9 mouse cellular contexts compared by ENCODE assay signal in the genomic region with DNA sequence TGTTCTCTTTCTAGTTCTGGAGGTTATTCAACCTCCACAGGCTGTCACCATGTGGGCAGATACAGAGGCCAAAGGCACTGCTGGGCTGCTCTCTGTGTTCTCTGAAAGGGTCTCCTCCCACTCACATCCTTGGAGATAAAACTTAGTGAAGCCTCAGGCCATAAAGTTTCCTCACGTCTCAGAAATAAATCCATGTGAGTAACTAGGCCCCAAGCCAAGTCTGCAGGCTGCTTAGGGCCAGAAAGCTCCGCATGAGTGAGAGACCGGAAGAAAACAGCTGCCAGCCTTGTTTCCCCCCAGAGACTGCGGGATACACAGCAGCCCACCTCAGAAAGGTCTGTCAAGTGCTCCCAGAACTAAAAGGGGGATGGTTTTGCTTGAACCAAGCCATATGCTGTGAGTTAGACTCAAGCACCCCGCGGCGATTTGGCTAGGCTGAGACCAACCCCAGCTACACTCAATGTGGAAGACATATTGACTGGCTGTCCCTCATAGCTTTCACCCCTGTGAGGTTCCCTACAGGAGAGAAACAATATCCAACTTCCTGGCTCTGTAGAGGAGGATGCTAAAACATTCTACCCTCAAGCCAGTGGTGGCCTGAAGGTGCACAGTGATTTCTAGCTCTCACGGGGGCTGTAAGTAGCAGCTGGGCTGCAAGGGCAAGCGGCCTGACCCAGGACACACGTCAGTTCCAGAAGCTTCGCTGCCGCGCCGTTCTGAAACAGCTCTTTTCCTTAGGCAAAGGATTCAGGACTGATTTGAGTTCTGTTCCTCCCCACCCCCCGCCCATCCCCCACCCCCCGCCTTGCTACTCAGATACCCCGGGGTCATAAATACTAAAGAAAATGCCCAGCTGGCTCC. TPM values are rescaled to one million over a fixed set of nuclear protein-coding genes. Genes with fewer than 3 reads are reported as not detected.
DNase-seq lines count a peak whose midpoint lies in the region; ATAC-seq and TF ChIP-seq lines count a peak whose summit lies in the region.
"Had no signal": no experiment of that assay in that cellular context is flagged by ENCODE, and none has a peak within 500 bp of the region (broad histone marks: within the 10 kb centered on the region; RNA-seq: fewer than 3 reads in every experiment).

No protein-coding gene starts in this region.

- intact Hi-C loops in left cerebral cortex, postnatal 10 days (cut with DNase I): no loop called here

- H3K9ac ChIP-seq in heart, embryonic 14.5 days (ENCODE audit: low read length): no peak overlapping the region
- H3K9ac ChIP-seq in stomach, postnatal 0 days (ENCODE audit: low read length): no peak overlapping the region

- H3K4me3 ChIP-seq in heart, embryonic 14.5 days (ENCODE audit: control insufficient read depth in 1 of 2, insufficient read depth in 1 of 2, low read depth in 1 of 2, low read length in 2 of 2): no peak overlapping the region
- no peak overlapping the region for H3K4me3 ChIP-seq in stomach, postnatal 0 days (ENCODE audit: low read depth, low read length)

- H3K36me3 ChIP-seq in heart, embryonic 14.5 days (ENCODE audit: control insufficient read depth, insufficient read depth, low read length): no peaks in the 10 kb centered on the region
- H3K36me3 ChIP-seq in stomach, postnatal 0 days (ENCODE audit: control insufficient read depth, insufficient read depth, low read length): no peaks in the 10 kb centered on the region

- H3K4me1 ChIP-seq in heart, embryonic 14.5 days (ENCODE audit: control insufficient read depth in 2 of 2, insufficient read depth in 2 of 2, low read length in 2 of 2): peaks cover 2 to 4% of the 10 kb centered on the region in 2 experiments; a peak in 2 of 4 replicates
- no peaks in the 10 kb centered on the region for H3K4me1 ChIP-seq in stomach, postnatal 0 days (replicated peaks; ENCODE audit: control insufficient read depth, insufficient read depth)

- ATAC-seq in heart, embryonic 14.5 days (ENCODE audit: insufficient number of reproducible peaks, insufficient read depth, low FRiP score, low read depth): peak; percentile 57; the same call in 1 of the 2 replicates
- peak; percentile 33; the same call in 1 of the 2 replicates for ATAC-seq in stomach, postnatal 0 days (ENCODE audit: low FRiP score, low TSS enrichment)
- ATAC-seq in erythroid progenitor cell, adult 5-6 weeks (replicated peaks; ENCODE audit: low FRiP score, poor library complexity, severe bottlenecking): no peak

- peak overlapping the region; percentile 50 to 59 for H3K27ac ChIP-seq in heart, embryonic 14.5 days (replicated peaks in 1 of 2; ENCODE audit: control insufficient read depth in 1 of 2, insufficient read depth in 1 of 2, low read depth in 2 of 2, low read length in 2 of 2)
- peak overlapping the region; percentile 56 for H3K27ac ChIP-seq in stomach, postnatal 0 days (replicated peaks)

- no peaks in the 10 kb centered on the region for H3K27me3 ChIP-seq in heart, embryonic 14.5 days (ENCODE audit: control insufficient read depth, insufficient read depth, low read length)
- H3K27me3 ChIP-seq in stomach, postnatal 0 days (ENCODE audit: control insufficient read depth, insufficient read depth, low read length): no peaks in the 10 kb centered on the region

- peak; percentile 14 to 45 for DNase-seq in left cerebral cortex, postnatal 10 days (ENCODE audit: extremely low spot score in 1 of 2, low spot score in 2 of 2)
- no peak for DNase-seq in left cerebral cortex, adult 8-10 months (ENCODE audit: low spot score in 2 of 2)
- DNase-seq in cerebellum, adult 11 months: peak; percentile 18
- peak; percentile 72 to 82 for DNase-seq in kidney, postnatal 4 days
- no peak for DNase-seq in stomach, postnatal 0 days (ENCODE audit: low spot score)
- DNase-seq in layer of hippocampus, postnatal 36 days: no peak

- no peak overlapping the region for H3K4me2 ChIP-seq in heart, embryonic 14.5 days (ENCODE audit: low read length)
- H3K4me2 ChIP-seq in stomach, postnatal 0 days (replicated peaks; ENCODE audit: low read depth): no peak overlapping the region

- H3K9me3 ChIP-seq in heart, embryonic 14.5 days (ENCODE audit: control insufficient read depth, low read length): no peaks in the 10 kb centered on the region
- no peaks in the 10 kb centered on the region for H3K9me3 ChIP-seq in stomach, postnatal 0 days (ENCODE audit: control insufficient read depth, low read length)

- no peak for TF ChIP-seq CTCF in stomach, postnatal 0 days (IDR thresholded peaks at IDR 0.05; ENCODE audit: low read depth)

- no peak for TF ChIP-seq EP300 in stomach, postnatal 0 days (optimal IDR thresholded peaks at IDR 0.05)

- 69% methylated on average over 17 of the region's 17 CpGs for WGBS in heart, embryonic 14.5 days
- WGBS in stomach, postnatal 0 days: 67% methylated on average over 17 of the region's 17 CpGs

RNA-seq across cellular contexts. Expression of gene Tnks2, which starts 43.9 kb away (rescaled TPM):
- 100 to 1,000 TPM; 152 to 157 TPM for total RNA-seq in left cerebral cortex, postnatal 10 days (2021)
- 100 to 1,000 TPM; 105 to 124 (median 108) TPM for total RNA-seq in left cerebral cortex, adult 8-10 months (2022)
- 67.1 and 71.7 TPM in 2 replicates for polyA plus RNA-seq in heart, embryonic 14.5 days (2014; fragmentation: Nextera tagmentation; extraction: Ambion mirVana)
- polyA plus RNA-seq in stomach, postnatal 0 days (2015; fragmentation: Nextera tagmentation; extraction: Ambion mirVana): 13.9 and 15.8 TPM in 2 replicates
- 27.2 and 41.1 TPM in 2 replicates for total RNA-seq in erythroid progenitor cell, adult 5-6 weeks (2015; ENCODE audit: low replicate concordance)
- 29.4 and 41.8 TPM in 2 replicates for total RNA-seq in erythroid progenitor cell, adult 5-6 weeks (2017; ENCODE audit: low replicate concordance)
- total RNA-seq in layer of hippocampus, postnatal 36 days (2021): 100 to 1,000 TPM; 127 to 133 TPM

RNA-seq across cellular contexts. Expression of gene Ppp1r3c, which starts 53.6 kb away (rescaled TPM):
- total RNA-seq in left cerebral cortex, postnatal 10 days (2021): 10 to 100 TPM; 24.2 to 29.0 TPM
- total RNA-seq in left cerebral cortex, adult 8-10 months (2022): 10 to 100 TPM; 44.9 to 49.2 (median 46.9) TPM
- polyA plus RNA-seq in heart, embryonic 14.5 days (2014; fragmentation: Nextera tagmentation; extraction: Ambion mirVana): 106 and 113 TPM in 2 replicates
- polyA plus RNA-seq in stomach, postnatal 0 days (2015; fragmentation: Nextera tagmentation; extraction: Ambion mirVana): 7.0 and 7.1 TPM in 2 replicates
- not detected in 2 replicates for total RNA-seq in erythroid progenitor cell, adult 5-6 weeks (2015; ENCODE audit: low replicate concordance)
- not detected in 2 replicates for total RNA-seq in erythroid progenitor cell, adult 5-6 weeks (2017; ENCODE audit: low replicate concordance)
- 10 to 100 TPM; 61.0 to 62.6 TPM for total RNA-seq in layer of hippocampus, postnatal 36 days (2021)
- total RNA-seq: MEL had no signal

Comparison
In these comparisons a context has a peak if more than half of its experiments do, and no peak if none do; other contexts are left out.
1. DNase-seq: peak in left cerebral cortex, postnatal 10 days (2 of 2), cerebellum, adult 11 months (single experiment) and kidney, postnatal 4 days (2 of 2); none in left cerebral cortex, adult 8-10 months (0 of 2), stomach, postnatal 0 days (single experiment) and layer of hippocampus, postnatal 36 days (0 of 2).
2. RNA of gene Ppp1r3c, which starts 53.6 kb away (total RNA-seq): 61.0 to 62.6 TPM in layer of hippocampus, postnatal 36 days, 44.9 to 49.2 TPM in left cerebral cortex, adult 8-10 months and 24.2 to 29.0 TPM in left cerebral cortex, postnatal 10 days; not detected in erythroid progenitor cell, adult 5-6 weeks; every median in the first group is over 10 times any median in the second.